Mouse (Mus musculus) gastrocnemius, adult 8-10 months (tissue): Measurements from ENCODE around the gene Mast1. TPM values are rescaled to one million over a fixed set of nuclear protein-coding genes. Genes with fewer than 3 reads are reported as not detected.

Experiments used
- DNase-seq, 2 experiments: peaks; one replicate each; pipeline ENCODE4 v3.0.0; 2022; ENCODE audit warnings: low spot score in 2 of 2
- total RNA-seq, 4 experiments: library from RNA; stranded (reverse); gene quantifications; 2 replicates each; pipeline ENCODE4 v1.2.4; 2022

Mast1 gene
- total RNA-seq: under 1 TPM in 1 of 4 experiments, not detected in 3; 0.07 TPM

- DNase-seq: no peak
Observed at GRCm38 (mm10) chr8:84936962-84937546, at the start of gene Mast1. Gene Mast1 (minus strand): TSS chr8:84937359.

- DNase-seq: no peak
Observed at GRCm38 (mm10) chr8:84986379-84986945, 49.3 kb upstream of the Mast1 start.

DNA sequence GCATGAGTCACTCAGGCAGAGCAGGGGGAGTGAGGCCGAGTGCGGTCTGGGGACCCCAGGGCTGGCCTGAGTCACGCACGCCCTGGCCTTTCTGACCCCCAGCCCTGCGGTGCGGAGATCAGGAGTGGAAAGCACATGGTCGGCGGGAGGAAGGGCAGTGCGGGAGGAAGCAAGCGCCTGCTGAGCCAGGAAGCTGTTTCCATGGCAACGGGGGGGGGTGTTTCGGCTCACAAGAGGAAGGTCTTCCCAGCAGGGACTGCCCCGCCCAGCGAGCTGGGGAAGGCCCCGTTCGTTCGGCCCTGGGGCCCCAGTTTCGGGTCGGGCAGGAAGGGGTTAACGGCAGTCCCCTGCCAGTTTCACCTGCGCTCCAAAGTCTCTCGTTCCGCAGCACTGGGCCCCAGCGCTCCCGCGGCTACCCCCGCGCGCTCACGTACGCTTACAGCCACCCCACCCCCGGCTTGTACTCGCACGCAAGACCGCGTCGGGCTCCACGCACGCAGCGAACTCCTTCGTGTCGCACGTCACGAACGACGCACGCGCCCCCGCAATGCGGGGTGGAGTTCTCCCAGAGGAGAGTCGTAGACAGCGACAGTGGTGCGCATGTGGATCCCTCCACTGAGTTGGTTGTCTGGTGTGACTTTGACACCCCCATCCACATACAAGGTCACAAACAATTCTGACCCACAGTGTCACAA lies 48.7 kb upstream of the Mast1 start:
- peak; percentile 71 to 75 for DNase-seq

GRCm38 (mm10) chr8:84985049-84985683 lies 48.0 kb upstream of the Mast1 start:
- DNase-seq: no peak

DNA sequence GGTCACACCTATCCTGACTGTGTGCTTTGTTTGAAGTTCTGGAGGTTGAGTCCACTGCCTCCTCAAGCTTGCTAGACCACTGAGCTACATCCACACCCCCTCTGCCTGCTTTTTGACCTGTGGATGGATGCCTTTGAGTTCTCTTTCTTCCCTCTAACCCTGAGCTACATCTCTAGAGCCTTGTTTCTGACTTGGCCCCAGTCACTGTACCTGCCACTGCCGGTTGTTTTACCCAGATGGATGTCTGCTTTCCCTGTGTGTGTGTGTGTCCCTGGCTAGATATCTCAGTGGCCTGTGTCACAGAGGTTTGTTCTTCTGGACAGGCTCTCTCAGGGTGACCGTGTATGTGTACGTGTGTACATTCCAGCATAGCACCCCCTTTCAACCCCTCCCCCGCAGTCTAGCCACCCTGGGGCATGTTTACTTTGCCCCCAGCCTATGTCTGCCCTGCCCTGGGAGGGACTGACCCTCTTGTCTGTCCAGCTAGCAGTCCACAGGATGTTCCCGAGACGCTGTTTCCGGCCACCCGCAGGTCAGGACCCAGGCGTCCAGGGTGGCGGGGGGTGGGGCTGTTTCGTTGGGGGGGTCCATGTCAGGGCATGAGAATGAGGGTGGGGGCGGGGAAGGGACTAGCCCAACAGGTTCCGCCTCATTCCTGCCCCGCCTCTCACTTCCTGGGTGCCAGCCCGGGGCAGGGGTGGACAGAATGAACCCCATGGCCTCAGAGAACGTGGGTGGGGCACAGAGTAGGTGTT lies 47.3 kb upstream of the Mast1 start:
- DNase-seq: no peak

GRCm38 (mm10) chr8:84982499-84983011 lies 45.4 kb upstream of the Mast1 start:
- no peak for DNase-seq

DNA sequence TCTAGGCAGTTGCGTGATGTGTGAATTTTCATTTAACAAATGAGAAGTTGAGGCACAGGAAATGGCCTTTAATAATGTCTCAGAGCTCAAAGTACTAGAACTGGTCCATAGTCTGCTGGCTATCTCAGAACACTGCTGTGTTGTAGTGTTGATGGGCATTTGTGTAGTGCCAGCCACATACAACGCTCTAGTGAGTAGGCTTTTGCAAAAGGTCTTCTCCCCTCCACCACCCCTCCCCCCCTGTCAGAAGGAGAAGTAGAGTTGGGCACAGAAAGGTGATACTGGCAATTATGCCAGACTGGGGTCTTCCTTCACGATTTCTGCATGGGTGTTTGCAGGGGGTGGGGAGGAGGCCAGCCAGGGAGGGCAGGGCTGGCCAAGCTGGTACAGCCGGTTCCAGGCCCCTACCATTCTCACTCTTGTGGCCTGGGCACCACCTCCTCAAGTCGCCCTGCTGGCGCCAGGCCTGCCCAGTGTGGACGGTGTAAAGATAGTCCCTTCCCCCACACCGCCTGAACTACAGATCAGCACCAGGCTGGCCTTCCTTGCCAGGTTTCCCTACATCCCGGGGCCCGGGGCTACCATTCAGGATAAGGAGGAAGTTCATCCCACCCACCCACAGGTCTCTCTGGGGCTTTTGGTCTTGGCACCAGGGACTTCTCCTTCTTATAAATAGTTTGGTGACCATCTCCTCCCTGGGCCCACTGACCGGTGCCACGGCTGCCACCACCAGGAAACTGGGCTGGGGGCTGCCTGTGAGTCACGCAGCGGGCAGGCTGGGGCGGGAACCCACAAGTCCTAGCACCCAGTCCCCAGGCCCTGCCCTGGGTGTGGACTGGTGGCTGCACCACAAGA lies 44.7 kb upstream of the Mast1 start:
- DNase-seq: no peak

DNA sequence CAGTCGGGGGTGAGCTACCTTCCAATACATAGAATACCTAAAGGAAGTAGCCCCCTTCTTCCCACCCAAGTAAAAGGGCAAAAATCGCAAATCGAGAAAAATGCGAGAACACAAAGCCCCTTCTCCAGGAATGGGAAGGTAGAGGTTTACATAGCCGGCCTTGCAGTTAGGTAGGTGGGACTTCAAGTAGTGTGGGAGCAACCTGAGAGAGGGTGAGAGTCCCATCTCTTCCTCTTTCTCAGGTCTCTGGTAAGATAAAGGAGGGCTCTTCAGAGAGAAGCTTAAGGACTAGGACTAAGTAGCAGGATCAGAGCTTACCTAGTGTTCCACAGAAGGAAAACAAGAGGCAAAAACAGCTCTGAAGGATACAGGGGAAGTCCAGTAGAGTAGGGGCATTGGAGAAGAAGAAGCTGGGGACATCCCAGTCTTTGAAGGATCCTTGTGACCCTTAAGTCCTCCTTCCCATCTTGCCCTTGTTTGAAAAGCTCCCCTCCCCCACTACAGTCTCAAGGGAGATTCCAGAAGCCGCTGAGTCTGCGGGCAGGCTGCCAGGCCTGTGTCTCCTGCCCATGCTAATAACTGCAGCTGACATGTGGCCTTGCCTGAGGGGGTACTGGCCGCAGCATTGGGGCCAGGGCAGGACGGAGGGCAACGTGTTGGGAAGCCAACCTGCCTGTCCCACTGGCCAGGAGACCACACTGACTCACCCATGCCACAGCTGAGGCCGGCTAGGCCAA lies 43.6 kb upstream of the Mast1 start:
- DNase-seq: peak in 1 of 2 experiments; percentile 70

DNA sequence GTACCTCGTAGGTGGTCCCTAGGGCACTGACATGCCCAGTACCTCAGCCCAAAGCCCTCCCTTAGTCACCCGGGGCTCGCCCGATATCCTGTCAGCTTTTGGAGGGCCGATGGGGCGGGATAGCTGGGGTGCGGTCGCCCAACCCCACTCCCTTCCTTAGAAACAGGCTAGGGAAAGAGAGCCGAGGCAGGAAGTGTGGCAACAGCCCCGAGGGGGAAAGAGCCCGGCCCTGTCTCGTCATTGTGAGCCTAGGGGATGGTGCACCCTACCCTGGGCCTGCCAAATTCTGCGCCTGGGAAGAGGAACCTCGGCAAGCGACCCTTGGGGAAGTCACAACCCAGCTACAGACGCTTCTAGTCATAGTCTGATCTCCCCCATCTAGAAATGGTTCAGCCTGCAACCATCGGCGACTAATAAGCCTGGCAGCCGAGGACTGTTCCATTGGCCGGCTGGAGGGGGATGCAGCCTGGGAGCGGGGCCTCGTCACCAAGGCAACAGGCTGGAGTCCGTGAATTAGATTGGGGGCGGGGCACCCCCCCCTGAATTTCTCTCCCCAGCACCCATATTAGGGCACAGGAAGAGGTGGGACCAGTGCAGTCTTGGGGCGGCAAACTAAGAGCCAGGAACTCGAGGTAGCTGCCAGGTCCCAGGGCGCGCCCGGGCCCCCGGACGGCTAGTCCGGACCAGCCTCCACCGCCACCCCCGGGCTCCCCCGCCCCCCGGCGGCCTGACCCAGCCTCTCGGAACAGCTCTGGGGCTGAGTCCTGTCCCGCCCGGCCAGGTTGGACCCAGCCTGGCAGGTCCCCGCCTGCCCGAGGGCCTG lies 42.7 kb upstream of the Mast1 start:
- peak; percentile 87 to 90 for DNase-seq

GRCm38 (mm10) chr8:84978248-84978940 lies 41.2 kb upstream of the Mast1 start, which contains the start of gene Junb:
Gene Junb (minus strand): TSS chr8:84978718.
- DNase-seq: peak; percentile 95 to 96

DNA sequence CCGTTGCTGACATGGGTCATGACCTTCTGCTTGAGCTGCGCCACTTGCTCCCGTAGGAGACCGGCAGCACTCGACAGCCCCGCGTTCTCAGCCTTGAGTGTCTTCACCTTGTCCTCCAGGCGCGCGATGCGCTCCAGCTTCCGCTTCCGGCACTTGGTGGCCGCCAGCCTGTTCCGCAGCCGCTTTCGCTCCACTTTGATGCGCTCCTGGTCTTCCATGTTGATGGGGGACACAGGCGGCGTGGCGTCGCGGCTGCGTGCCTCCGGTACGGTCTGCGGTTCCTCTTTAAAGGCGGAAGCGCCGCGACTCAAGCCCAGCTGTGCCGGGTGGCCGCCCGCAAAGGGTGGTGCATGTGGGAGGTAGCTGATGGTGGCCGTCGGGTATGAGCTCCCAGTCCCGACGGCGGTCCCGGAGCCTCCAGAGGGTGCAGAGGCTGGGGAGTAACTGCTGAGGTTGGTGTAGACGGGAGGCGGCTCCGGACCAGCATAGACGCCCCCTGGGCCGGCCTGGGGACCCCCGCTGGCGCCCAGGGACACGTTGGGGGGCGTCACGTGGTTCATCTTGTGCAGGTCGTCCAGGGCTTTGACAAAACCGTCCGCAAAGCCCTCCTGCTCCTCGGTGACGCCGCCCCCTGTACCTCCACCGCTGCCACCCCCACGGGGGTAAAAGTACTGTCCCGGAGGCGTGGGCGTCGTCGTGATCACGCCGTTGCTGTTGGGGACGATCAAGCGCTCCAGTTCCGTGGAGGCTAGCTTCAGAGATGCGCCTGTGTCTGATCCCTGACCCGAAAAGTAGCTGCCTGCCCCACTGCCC lies 40.5 kb upstream of the Mast1 start:
- peak in 1 of 2 experiments; percentile 53 for DNase-seq

DNA sequence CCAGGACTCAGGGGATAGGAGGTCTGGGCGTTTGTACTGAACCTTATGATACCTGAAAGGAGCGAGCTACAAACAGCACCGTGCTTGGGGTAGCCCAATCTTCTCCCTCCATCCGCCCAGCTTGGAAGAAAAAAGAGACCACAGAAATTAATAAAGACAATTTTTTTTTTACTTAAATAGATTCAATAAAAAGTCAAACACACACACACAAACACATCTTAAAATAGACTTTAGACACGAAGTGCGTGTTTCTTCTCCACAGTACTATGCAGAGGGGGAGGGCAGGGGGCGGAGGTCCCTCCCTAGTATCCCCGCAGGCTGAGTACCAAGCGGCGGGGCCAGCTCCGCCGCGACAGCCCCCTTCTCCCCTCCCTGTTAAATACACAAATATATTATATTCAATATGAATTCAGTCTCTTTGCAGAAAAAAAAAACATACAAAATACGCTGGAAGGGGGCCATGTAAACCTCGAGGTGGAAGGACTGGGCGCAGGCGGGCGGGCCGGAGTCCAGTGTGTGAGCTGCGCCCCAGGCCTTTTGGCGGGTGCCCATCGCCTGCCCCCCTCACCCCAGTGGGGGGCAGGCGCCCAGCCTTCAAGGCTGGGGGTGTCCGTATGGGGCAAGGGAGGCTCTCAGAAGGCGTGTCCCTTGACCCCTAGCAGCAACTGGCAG lies 39.7 kb upstream of the Mast1 start:
- DNase-seq: no peak

GRCm38 (mm10) chr8:84976031-84976762 lies 39.0 kb upstream of the Mast1 start:
- peak; percentile 93 to 94 for DNase-seq

DNA sequence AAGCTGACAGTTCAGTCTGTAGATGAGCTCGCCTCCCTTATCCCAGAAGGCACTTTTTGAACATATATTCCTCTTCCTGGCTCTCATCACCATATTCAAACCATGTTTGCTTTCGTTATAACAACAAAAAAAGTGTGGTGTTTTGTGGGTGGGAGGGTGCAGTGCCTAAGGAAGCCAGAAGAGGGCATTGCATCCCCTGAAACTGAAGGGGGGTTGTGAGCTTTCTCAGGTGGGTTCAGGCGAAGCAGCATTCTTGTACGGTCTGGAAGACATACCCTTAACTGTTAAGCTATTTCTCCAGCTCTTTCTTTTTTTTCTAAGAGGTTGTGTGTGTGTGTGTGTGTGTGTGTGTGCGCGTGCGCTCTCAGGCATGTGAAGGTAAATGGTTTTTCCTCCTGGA lies 38.3 kb upstream of the Mast1 start:
- DNase-seq: peak in 1 of 2 experiments; percentile 44

GRCm38 (mm10) chr8:84974543-84975142 lies 37.5 kb upstream of the Mast1 start:
- no peak for DNase-seq
